Mouse (Mus musculus) Patski (cell line): ENCODE measurements around the gene A4galt. TPM values are rescaled to one million over a fixed set of nuclear protein-coding genes. Genes with fewer than 3 reads are reported as not detected.
"Not testable (repeated sequence)": the region's sequence is repeated elsewhere in the genome, so short reads cannot be mapped to it uniquely, and the experiment has no call there.

Source experiments
- ATAC-seq: fragments of 100-300 bp; one replicate; pipeline ENCODE4 v1.8.0; 2021
- CTCF ChIA-PET: fragments of 350-600 bp; sonication (Branson Sonifier 250); formaldehyde crosslinking; loops from one replicate; lab custom pipeline; 2022; ENCODE audit warnings: inconsistent platforms; lab: Charles Lee
- POLR2A ChIA-PET: fragments of 350-600 bp; sonication (Branson Sonifier 250); formaldehyde crosslinking; loops from one replicate; lab custom pipeline; 2022; ENCODE audit warnings: antibody characterized with exemption, inconsistent platforms; lab: Charles Lee
- DNase-seq: peaks from one replicate; pipeline ENCODE4 v3.0.0-alpha.2; 2011; ENCODE audit warnings: low read depth, low spot score
- H3K27me3 ChIP-seq: fragments of 371-371 bp; one replicate; pipeline ENCODE4 v1.5.1; 2021
- CTCF ChIP-seq: fragments of 100-300 bp; IDR thresholded peaks from one replicate; pipeline ENCODE4 v1.5.1; 2021
- in situ Hi-C: fragments of 300-500 bp; cut with MboI; formaldehyde crosslinking; loops from 3 replicates; pipeline ENCODE4 v1.11.1; 2018; ENCODE audit warnings: low pct_unique_long_range_greater_than_20kb, mixed read lengths
- polyA plus RNA-seq: library from polyadenylated mRNA; unstranded; gene quantifications from one replicate; pipeline ENCODE4 v1.2.3, GENCODE M21; 2021

Gene A4galt
- polyA plus RNA-seq, 1 experiment from 2014 or later: 0.46 TPM

DNA sequence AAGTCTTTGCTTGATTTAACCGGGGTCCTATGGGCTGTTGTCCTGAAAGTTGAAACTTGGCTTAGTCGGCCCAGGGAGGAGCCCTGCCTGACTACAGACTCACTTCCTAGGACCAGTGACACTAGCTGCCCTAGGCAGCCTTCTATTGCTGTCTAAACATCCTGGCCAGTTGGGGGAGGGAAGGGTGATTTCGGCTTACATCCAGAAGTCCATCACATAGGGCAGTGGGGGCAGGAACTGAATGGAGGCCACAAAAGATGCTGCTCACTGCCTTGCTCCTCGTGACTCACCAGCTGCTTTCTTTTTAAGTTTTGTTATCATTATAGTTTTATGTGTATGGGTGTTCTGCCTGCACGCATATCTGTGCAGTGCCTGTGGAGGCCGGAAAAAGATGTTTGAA is 41.6 kb upstream of the A4galt start:
- no peaks in the 10 kb centered on the region for H3K27me3 ChIP-seq
- in situ Hi-C loops: no loop called here
- CTCF ChIA-PET: interaction anchor here (1.3 kb wide), 1 partner anchor 83 kb away, joined by 3 read pairs; no protein-coding TSS in a partner anchor
- no peak for TF ChIP-seq CTCF
- POLR2A ChIA-PET: no interaction called here
- no peak for ATAC-seq
- DNase-seq: no peak

DNA sequence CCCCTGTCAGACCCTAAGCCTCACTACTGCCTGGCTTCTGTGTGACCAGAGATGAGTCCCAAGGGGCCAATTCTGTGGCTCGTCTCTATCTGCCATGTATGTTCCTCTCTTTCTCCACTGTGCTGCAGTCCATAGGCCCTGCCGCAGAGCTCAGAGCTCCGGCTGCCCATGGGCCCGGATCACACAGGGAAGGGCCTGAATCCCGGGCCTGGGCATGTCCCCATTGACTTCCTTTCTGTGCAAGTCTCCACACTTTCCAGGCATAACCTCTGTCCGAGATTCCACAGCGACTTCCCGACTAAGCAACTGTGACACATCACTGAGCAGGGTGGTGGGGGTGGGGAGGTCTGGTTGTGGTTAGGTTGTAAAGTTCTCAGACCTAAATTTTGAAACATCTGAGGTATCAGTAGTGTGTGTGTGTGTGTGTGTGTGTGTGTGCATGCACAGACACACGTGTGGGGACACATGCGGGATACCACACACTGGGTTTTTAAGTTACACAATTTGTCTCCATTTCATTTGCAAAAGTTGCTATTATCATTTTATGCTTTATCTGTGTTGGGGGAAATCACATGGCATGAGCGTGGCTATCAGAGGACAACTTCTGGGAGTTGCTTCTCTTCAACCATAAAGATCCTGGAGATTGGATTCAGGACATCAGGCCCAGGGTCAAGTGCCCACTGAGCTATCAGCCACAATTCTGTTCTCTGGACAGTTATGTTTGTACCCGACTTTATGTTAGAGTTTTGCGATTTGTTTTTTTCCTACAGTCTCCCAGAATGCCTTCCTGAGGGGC is 40.9 kb upstream of the A4galt start:
- CTCF ChIA-PET: no interaction called here
- ATAC-seq: no peak
- H3K27me3 ChIP-seq: no peaks in the 10 kb centered on the region
- in situ Hi-C loops: no loop called here
- DNase-seq: no peak
- TF ChIP-seq CTCF: no peak
- POLR2A ChIA-PET: no interaction called here

DNA sequence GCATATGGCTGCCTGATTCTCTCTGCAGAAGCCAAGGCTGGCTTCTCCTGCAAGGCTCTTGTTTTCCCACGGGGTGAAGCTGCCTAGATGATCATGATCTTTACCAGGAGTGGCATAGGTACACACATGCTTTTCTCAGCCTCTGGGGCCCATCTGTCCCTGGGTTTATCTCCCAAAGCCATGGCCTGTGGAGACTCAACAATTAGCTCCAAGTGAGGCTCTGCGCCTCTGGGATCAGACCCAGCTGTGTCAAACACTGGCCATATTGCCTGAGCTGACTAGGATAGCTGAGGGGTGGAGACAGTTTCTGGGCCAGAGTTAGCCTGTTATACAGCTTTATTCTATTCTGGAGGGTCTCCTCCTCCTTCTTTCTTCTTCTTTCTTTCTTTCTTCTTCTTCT is 39.3 kb upstream of the A4galt start:
- ATAC-seq: no peak

DNA sequence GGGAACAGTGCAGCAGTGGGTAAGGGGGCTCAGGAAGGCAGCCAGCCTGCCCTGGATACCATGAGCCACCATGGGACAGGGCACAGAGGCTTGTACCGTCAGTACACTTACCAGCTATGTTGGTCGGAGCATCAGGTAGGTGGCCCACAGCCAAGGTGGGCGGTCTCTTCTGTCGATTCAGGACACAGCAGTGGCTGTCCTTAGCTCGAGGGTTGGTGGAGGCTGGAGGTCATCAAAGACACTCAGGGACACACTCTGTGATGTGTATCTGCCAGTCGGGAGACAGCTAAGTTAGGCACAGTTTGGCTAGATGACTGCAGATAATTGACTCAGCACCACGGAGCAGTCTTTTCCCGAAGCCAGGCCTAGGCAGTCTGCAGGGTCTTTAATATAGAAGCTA is 33.3 kb upstream of the A4galt start:
- in situ Hi-C loops: no loop called here
- ATAC-seq: no peak
- TF ChIP-seq CTCF: no peak
- no peak for DNase-seq
- ChIA-PET CTCF (no interaction called here), POLR2A (no interaction called here)
- no peaks in the 10 kb centered on the region for H3K27me3 ChIP-seq

More for the DNA sequence above, 39.3 kb upstream of the A4galt start:
- no peak for TF ChIP-seq CTCF
- ChIA-PET POLR2A (no interaction called here), CTCF (no interaction called here)
- DNase-seq: no peak
- in situ Hi-C loops: no loop called here
- H3K27me3 ChIP-seq: no peaks in the 10 kb centered on the region

DNA sequence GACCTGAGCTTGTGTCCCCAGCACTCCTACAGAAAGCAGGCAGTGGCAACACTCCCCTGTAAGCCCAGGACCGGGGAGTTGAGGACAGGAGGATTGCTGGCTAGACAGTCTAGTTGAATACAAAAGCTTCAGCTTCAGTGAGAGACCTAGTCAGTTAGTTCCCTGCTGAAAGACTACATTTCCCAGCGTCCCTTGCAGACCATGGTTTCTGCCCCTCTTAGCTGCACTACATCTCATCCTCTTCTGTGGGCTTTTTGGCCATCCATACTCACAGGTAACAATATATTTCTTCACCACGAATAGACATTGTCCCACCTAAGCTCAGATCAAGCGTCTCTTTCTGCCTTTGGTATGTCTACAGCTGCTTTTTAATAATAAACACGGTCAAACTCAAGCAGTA is 30.8 kb upstream of the A4galt start:
- POLR2A ChIA-PET: no interaction called here
- in situ Hi-C loops: no loop called here

DNA sequence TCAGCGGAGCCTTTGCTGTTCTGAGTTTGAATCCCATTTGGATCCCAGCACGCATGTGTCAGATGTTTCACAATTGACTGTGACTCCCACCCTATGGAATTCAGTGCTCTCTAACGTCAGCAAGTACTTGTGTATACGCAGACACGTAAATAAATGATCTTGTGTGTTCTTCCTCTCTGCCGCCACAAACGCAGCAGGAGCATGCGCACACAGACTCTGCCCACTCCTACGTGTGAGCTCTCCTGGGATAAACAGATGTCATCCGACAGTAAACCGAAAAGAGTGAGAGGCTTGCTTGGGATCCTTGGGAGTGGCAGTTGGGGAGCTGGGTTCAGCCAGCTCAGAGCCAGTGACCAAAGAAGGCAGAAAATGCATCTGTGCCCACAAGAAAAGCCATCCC is 29.7 kb upstream of the A4galt start:
- in situ Hi-C loops: no loop called here
- TF ChIP-seq CTCF: no peak
- no peaks in the 10 kb centered on the region for H3K27me3 ChIP-seq
- no peak for DNase-seq
- ChIA-PET CTCF (interaction anchor here (1.1 kb wide), 1 partner anchor 66 kb away, joined by 3 read pairs; no protein-coding TSS in a partner anchor), POLR2A (no interaction called here)
- ATAC-seq: no peak

More for the DNA sequence above, 30.8 kb upstream of the A4galt start:
- no peak for TF ChIP-seq CTCF
- CTCF ChIA-PET: interaction anchor here (0.9 to 1.1 kb wide), 2 partner anchors 34 to 73 kb away, joined by 3 read pairs; no protein-coding TSS in a partner anchor
- no peak for ATAC-seq
- H3K27me3 ChIP-seq: no peaks in the 10 kb centered on the region
- no peak for DNase-seq

DNA sequence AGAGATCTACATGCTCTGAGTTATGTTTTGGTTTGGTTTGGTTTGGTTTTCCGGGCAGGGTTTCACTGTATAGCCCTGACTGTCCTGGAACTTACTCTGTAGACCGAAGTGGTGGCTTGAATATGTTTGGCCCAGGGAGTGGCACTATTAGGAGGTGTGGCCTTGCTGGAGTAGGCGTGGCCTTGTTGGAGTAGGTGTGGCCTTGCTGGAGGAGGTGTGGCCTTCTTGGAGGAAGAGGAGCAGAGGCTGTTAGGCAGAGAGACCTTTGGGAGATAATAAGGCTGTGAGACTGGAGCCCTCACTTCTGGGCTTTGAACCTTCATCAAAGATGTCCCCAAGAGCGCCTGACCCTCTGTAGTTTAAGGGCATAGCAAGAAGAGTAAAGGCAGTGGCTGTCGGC is 27.0 kb upstream of the A4galt start:
- ChIA-PET POLR2A (no interaction called here), CTCF (no interaction called here)
- DNase-seq: no peak
- in situ Hi-C loops: no loop called here
- ATAC-seq: no peak
- H3K27me3 ChIP-seq: no peaks in the 10 kb centered on the region
- TF ChIP-seq CTCF: no peak

DNA sequence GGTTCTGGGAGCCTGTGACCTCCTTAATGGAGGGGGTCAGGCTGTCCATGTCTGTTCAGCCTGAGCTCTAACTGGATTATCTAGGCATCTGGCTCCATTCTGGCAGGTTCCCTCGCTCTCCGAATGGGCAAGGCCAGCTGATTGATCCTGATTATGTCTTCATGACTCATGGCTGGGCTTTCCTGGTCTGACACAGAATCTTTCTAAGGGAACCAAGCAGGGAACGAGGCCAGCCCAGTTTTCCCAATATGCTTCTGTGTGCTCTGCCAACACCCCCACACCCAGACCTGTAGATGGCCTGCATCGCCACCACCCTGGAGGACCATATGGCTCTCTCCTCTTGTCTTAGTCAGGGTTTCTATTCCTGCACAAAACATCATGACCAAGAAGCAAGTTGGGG is 25.9 kb upstream of the A4galt start:
- ChIA-PET CTCF (interaction anchor here (1.7 kb wide), 1 partner anchor 12 kb away, joined by 3 read pairs; no protein-coding TSS in a partner anchor), POLR2A (no interaction called here)
- in situ Hi-C loops: no loop called here
- DNase-seq (no peak), ATAC-seq (no peak)
- TF ChIP-seq CTCF: no peak
- H3K27me3 ChIP-seq: no peaks in the 10 kb centered on the region

DNA sequence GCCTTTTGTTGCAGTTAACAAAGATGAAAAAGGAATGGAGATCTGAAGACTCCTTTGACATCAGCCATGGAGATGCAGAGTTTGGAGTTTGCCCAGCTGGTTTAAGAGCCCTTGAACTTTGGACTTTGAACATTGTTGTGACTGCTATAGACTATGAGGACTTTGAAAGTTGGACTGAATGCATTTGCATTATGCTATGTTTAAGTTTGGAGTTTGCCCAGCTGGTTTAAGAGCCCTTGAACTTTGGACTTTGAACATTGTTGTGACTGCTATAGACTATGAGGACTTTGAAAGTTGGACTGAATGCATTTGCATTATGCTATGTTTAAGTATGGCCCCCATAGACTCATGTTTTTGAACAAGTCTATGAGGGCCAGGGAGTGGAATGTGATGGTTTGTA is 22.7 kb upstream of the A4galt start:
- DNase-seq, H3K27me3 ChIP-seq, in situ Hi-C loops, ATAC-seq, CTCF ChIA-PET, POLR2A ChIA-PET: not testable (repeated sequence)

DNA sequence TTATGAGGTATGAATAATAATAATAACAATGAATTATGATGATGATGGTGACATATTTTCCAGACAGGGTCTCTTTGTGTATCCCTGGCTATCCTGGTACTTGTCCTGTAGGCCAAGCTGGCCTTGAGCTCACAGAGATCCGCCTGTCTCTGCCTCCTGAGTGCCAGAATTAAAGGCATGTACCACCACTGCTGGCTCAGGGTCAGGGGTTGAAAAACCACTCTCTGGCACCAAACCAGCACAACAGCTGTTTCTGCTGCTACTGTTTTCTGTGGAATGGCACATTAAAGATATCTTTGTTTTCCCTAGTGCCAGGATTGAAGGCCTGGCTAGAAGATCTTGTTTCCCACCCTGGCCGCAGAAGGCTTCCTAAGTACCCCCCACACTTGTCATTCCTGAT is 21.4 kb upstream of the A4galt start:
- no peaks in the 10 kb centered on the region for H3K27me3 ChIP-seq

DNA sequence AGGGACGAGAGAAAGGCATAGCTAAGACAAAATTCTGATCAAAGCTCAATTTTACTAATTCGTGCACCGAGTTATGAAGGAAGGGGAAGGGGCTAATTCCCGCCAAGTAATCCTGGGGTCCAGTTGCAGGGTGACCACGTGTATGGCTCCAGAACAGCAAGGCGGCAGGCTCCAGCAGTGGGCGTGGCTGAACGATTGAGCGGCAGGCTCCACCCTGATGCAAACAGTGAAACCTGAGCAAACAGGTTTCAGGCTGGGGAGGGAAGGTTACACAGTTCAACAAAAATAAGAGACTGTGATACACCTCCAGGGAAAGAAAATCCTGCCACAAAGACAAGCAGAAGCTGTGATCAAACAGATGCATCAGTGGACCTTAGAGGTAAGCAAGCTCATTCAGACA is 19.6 kb upstream of the A4galt start:
- DNase-seq, H3K27me3 ChIP-seq, CTCF ChIA-PET, ATAC-seq, in situ Hi-C loops, POLR2A ChIA-PET: not testable (repeated sequence)

More for the DNA sequence above, 21.4 kb upstream of the A4galt start:
- in situ Hi-C loops: no loop called here
- no peak for TF ChIP-seq CTCF
- ChIA-PET CTCF (no interaction called here), POLR2A (interaction anchor here (0.6 kb wide), 1 partner anchor 205 kb away, joined by 3 read pairs; no protein-coding TSS in a partner anchor)
- ATAC-seq (no peak), DNase-seq (no peak)

DNA sequence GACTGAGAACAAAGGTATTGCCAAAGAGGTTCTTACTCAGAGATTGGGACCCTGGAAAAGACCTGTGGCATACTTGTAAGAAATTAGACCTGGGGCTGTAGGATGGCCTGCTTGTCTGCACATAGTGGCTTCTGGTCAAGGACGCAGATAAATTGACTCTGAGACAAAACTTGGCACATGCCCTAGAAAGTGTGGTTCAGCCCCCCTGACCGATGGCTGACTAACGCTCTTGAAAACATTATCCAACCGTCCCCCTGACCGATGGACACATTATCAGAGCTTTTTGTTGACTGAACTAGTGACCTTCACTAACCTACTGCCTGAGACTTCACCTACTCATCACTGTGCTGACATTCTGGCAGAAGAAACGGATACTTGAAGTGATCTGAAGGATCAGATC is 18.4 kb upstream of the A4galt start:
- POLR2A ChIA-PET, H3K27me3 ChIP-seq, CTCF ChIA-PET, DNase-seq, in situ Hi-C loops, ATAC-seq: not testable (repeated sequence)

DNA sequence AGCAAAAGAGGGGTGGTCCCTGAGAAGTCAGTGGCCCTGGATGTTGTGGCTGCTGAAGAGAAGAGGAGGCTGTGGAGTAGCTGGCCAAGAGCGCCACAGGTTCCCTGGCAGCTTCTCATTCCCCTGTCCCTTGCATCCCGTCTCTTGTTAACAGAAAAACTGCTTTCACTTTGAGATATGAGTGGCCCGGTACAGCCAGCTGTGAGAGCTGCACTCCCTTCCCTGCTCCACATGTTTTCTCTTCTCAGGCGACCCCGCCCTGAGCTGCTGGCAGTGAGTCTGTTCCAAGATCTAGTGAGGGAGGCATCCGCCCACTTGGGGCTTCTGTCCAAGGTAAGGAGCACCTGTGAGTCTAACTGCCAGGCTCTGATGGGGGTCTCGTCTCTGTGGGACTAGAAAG is 16.9 kb upstream of the A4galt start:
- CTCF ChIA-PET, ATAC-seq, in situ Hi-C loops, DNase-seq, H3K27me3 ChIP-seq, POLR2A ChIA-PET: not testable (repeated sequence)
